Mouse (Mus musculus) layer of hippocampus, adult 9-11 months (tissue): Measurements from ENCODE around the gene Anxa2.
A peak's percentile ranks its signal among the peaks of the same experiment; 100 is the strongest.

Experiments used
- DNase-seq: peaks from one replicate; pipeline ENCODE4 v3.0.0; 2022

Anxa2 gene

DNA sequence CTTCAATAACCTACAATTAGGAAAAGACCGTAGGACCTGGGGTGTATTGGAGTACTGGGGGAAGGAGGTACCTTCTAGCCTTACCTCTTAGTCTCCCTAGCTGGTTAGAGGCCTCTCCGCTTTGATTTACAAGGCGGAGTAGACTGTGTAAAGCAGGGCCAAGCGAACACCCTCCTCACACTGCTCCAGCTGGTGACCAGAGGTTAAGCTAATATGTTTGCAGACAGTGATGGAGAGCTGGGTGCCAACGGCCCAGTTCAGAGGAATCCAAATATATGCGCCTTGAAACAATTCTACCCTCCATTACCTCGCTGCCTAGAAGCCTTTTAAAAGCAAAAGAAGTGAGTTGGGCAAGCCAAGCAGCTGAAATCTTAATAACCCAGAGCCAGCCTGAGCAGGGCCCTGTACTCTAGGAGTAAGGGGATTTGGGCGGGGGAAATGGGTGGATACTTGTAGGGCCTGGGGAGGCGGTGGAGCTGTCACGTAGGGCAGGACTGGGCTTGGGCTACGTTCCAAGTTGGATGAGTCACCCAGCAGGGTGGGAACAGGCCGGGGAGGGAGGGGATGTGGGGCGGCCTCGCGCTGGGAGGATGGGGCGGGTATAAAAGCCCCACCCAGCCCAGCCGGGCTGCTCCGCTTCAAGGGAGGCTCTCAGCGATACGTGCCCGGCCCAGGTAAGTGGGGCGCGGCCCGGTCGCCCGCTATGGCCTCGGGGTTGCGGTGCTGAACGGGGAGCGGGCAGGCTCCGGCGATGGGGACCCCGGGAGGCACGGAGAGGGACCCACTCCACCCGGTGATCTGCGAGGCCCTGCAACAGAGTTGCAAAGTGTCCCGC lies at the start of gene Anxa2:
TSS of gene Anxa2 (plus strand) at position 555 of the 835 bp plus-strand sequence.
- DNase-seq, result peak; percentile 33

DNA sequence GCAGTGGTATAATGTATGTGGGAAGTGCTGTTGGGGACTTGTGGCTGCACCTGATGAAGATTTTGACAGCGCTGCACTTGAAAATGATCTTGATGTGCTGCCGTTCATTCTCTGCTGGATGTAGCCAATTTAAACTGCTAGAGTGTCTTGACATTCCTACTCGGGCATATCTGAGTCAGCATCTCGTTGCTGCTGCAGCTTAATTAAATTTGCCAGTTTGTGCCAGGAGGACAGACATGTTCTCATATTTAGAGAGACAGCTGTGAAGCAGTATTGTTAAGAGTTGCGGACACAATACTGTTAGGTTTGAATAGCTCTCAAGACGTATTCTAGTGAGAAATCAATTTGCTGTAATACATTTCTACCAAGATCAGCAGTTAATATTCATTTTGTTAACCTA lies 48.7 kb upstream of the Anxa2 start:
- no peak for DNase-seq

DNA sequence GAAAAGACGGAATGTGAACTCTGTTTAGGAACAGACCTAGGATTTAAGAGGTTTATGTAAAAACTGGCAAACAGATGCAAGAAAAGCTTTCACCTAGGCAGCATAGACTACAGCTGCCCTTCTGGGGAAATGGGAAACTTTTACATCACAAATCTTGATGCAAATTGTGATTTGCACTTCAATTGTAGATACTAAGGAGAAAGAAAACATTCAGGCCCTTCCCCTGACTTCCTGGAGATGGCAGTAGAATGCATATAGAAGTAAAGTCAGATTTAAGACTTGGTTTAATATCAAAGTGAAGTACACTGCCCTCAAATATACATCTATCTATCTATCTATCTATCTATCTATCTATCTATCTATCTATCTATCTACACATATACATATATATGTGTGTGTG lies 33.9 kb upstream of the Anxa2 start:
- DNase-seq, result no peak

DNA sequence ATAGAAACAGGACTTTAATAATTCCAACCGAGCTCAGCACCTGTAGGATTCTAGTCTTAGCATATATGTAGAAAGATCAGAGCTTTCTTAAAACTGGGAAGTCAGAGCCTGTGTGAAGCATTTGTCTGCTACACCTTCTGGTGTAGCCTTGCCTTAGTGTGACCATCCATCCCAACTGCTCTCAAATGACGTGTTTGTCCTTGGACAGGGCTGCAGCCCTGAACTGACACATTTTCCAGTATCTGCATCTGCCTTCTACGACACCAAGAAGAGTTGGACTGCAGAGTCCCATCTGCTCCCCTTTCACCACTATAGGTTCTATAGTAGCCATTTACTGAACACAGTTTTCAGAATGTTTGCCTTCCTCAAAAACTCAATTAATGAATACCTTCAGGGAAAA lies 22.9 kb upstream of the Anxa2 start:
- no peak for DNase-seq

DNA sequence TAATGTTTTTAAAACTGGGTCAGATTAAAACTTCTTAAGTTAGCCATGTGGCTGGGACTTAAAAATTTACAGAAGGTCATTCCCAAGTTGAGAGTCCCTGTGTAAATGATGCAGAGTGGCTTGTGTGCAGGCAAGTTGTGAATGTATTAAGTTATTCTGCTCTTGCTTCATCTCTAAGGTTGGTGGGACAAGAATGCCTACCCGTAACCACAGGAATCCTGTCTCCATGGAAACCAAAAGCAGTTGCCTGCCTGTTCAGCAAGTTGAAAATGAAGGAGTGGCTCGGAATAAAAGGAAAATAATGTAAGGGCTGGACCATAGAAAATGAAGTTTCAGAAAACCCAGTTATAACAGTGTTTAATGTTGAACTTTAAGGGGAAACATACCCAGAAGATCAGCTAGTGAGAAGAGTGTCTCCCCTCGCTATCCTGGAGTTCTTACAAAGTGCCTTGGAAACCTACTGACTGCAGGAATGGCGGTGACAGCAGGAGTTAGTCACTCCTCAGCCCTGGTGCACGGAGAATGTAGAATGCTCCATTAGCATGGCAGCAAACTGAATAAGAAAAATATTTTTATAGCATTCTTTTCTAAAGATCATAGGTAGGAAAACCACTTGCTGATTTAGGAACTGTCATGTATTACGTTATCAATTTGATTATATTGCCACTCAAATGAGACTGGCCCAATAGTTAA lies 21.4 kb upstream of the Anxa2 start:
- no peak for DNase-seq

DNA sequence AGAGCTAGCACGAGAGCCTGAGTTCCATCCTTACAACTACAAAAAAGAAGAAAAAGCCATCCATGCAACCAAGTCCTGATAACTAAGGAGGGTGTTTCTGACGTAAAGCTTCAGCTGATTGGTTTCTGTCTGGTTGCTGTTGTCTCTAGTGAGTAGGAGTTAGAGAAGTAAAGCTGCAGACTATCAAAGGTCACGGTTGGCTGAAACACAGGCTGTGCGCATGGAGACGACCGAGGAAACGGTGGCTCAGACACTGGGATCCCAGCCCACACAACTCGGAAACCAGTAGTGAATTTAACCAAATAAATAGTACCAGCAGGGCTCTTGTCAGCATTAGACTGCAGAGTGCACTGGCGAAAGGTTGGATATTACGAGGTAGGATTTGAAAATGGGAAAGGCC lies 18.2 kb upstream of the Anxa2 start:
- no peak for DNase-seq

DNA sequence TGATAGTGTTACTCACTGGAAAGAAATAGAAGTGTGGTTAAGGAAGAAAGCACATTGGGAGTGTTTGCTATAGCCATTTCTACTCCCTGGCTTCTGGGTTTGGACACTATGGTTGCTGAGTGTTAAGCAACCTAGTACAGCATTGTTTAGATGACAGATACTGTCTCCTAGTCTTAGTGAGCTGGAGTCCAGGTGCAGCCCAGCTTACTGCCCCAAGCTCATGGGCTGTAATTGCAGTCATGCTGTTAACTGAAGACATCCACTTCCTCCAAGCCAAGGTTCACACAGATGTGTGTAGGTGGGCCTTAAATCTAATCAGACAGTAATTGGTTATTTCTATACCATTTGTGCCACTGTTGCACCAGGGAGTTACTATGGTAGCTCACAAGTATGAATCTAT lies 17.8 kb upstream of the Anxa2 start:
- no peak for DNase-seq

DNA sequence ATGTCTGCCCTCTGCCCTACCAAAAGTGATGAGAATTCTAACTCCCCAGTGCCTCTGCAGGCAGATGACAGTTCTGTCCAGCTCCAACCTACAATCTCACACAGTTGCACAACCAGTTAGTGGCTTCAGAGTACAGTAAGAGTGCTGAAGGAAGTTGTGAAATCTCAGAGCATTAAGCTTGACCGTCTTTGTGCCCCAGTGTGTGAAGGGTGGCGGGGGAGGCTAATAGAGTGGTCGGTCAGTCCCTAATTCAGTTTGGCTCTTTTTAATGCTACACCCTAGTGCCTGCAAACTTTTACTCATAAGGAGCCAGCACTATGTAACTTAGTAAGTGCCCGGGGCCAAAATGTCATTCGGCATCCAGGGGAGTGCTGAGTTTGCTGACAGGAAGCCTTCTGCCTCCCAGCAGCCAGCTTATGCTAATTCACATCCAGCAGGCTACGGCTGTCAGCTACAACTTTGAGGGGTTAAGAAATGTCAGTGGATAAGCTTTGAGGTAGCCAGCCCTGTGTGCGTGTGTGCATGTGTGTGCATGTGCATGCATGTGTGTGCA lies 13.5 kb upstream of the Anxa2 start:
- no peak for DNase-seq

DNA sequence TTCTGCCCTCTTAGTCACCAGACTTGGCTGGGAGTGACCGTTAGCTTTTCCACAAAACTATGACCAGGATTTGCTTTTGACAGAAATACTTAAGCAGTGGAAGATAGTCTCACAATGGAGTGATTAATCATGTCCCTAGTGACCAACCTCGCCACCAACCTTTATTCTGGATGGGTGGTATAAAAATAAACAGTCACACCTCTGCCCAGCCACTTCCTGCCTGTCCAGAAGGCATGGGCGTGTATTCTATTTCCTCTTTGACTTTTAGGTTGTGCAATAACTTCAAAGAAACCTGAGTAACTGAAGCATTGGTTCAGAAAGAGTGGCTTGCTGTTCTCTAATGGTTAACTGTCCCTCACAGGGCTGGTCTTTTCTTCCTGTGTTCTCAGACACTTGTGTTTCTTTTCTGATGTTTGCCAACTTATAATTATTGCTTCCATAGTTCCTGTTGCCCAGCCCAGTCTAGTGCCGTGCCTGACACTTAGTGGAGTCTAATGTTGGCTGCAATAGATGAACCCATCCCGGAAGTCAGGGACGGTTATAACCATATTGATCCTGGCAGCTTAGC lies 10.9 kb upstream of the Anxa2 start:
- DNase-seq, result no peak

DNA sequence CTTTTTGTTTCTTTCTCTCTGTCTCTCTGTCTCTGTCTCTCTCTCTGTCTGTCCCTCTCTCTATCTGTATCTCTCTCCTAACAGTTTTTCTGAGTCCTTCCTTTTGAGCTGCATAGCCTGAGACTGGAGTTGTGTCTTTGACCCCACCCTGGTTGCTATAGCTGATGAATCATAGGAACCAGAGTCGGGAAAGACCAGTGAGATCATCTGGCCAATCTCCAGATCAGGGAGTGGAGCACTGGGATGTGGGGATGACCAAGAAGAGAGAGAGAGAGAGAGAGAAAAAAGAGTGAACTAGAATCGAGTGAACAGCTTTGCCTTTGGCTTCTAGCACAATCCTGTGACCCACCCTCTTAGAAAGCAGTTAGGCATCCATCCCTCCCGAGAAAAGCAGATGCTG lies 10.2 kb upstream of the Anxa2 start:
- DNase-seq, result no peak

DNA sequence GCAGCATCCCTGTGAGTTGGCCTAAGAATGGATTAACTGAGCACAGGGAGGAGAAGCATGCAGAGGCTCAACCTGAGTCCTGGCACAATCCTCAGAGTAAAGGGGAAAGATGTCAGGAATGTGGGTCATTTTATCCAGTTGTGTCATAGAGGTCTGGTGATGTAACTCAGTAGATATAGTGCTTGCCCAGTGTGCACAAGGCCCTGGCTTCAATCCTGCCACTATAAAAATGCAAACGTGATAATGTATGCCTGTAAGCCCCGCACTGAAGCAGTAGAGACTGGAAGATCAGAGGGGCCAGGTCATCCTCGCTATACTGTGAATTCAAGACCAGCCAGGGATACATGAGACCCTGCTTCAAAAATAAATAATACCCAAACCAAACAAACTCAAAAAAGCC lies 4.6 kb upstream of the Anxa2 start:
- DNase-seq, result no peak

DNA sequence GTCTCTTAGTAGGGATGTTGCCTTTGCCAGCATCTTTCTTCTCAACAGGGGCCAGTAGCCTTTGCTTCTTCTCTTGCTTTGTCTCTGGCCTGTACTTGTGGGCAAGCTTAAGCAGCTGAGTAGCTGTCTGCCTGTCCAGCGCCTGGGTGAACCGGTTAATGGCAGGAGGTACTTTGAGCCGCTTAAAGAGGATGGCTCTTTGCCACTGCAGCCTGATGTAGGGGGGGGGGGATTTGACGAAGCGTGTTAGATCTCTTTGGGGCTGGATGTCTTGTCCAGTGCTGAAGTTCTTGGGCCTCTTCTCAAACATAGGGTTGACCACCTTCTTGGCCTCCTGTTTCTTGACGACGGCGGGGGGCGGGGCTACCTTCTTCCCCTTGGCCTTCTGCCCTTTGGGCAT lies 2.8 kb upstream of the Anxa2 start:
- no peak for DNase-seq

DNA sequence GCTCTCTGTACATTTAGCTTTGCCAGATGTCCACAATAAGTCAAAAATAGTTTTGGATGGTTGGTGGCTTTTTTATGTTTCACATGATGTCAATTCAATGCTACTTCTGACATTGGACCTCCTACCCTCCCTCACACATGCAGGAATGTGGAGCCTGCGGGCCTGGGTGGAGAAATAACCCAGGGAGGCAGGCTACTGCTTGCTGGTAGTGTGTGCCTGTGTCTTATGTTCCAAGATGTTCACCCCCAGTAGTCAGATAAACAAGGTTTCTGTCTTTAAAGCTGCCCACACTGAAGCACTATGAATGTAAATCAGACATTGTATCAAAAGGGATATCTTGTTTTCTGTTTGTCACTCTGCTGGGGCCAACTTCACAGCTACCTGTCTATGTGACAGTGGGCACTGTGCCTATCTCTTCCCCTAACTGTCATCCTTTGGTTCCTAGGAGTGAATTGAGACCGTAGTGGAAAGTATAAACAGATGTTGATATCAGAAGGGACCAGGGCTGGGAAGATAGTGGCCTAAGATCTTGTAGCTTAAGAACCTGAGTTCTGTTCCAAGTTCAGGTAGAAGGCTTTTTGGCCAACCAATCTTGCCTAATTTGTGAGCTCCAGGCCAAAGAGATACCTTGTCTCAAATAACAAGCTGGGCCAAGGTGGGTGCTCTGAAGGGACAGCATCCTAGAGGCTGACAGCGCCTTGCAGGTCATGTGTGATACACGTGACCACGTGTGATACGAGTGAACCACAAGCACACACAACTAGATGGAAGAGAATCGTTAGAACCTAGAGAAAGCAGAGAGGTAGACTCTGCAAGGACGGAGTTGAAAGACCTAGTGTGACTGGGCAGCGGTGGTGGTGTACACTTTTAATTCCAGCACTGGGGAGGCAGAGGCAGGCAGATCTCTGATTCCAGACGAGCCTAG lies 1.3 kb upstream of the Anxa2 start:
- DNase-seq, result no peak

DNA sequence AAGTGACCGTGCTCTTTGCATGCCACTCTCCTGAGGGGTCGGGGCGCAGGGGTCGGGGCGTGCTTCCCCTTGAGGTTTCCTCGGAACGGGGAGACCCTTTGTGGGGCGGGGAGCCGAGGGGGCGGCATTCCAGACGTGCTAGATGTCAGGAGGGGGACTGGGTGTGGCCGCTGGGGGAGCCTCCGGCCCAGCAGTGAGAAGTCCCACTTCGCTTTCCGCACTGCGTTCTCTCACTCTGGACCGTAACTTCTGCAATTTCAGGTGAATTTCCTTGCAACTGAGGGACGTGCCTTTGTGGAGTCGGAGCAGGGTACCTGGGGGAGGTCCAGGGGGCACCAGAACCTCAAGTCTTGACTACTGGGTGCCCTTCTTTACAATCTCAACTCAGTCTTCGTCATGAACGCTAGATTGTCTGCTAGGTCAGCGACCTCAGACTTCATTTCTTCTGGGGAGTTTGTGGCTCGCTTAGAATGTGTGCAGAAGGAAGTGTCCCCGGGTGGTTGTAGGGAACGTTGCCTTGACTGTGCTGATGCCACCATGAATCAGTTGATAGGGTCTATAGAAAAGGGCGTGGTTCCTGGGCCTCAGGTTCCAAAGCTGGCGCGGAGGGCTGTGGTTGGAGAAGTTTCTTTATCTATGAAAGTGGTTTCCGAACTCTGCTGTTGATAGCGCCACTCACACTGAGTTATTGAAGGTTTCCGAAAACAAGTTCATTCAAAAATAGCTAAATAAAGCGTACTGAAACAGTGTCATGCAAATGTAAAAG lies 664 bp downstream of the Anxa2 start:
- DNase-seq, result no peak

DNA sequence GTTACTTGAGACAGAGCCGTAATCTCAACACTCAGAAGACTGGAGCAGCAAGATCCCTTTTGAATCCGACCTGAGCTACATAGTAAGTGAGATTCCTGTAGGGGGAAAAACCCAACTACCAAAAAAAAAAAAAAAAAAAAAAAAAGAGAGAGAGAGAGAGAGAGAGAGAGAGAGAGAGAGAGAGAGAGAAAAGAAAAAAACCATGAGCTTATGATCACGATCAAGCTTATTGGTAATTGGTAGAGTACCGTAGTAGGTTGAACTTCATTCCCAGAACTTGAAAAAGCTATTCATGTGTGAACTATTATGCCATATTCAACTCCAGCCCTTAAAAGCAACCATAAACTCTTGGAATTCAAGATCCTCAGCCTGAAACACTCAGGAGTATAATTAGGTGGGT lies 1.3 kb downstream of the Anxa2 start:
- DNase-seq, result no peak

DNA sequence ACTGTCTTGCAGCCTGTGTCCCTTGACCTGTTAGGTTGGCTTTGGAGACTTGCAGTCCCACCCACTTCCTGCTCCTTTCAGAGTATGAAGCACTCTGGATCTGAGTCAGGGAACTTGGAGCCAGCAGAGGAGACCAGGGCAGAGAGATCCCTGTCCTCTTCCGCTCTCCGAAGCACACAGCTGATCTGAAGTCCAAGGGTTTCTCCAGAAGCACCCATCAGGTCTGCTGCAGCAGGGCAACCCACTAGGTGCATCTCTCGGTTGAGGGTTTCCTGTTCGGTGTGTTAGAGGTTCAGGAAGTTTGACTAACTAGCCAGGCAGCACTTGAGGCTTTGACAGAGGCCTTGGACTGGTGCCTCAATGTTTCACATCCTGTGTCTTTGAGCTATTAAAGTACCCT lies 2.0 kb downstream of the Anxa2 start:
- DNase-seq, result no peak

DNA sequence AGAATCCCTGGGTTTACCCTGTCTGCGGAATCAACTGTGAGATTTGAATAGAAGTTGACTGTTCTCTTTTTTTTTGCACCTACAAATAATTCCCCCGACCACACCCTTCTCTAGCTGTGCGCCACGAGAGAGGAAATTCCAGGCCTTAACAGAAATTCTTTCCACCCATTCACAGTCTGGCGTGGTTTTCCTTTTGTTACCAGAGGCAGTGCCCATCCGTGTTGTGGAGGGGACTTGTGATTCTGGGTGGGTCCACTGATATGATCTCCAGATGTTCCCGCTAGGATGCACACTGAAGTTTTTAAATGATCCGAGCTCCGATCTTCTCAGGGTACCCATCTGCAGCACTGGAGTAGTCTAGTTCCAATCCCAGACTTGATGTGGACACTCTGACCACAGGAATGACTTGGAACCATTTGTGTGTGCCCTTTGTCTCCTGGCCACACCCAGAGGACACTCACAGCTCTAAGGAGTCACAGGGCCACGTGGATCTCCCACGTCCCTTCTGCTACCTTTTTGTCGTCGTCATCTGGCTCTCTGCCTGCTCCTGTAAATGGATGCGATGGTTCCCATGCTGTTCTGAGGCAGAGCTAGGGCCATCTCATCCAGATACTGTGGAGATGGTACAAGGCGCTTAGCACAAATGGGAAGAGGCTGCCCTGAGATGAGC lies 3.1 kb downstream of the Anxa2 start:
- no peak for DNase-seq

DNA sequence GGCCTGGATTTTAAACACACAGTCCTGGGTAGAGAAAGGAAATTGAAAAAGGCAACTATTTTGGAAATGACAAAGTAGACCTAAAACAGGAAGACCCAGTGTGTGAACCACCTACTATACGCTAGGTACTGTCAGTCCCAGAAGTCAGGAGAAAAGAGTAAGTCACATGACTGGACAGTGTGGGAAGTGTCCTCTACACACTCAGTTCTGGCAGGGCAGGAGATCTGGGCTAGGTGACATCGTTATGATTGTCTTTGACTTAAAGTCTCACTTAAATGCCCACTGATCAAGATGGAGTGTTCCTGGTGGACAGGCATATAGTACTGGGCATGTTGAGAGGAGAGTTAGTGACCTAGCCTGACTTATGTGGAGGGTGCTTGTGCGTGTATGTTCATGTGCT lies 3.7 kb downstream of the Anxa2 start:
- no peak for DNase-seq

DNA sequence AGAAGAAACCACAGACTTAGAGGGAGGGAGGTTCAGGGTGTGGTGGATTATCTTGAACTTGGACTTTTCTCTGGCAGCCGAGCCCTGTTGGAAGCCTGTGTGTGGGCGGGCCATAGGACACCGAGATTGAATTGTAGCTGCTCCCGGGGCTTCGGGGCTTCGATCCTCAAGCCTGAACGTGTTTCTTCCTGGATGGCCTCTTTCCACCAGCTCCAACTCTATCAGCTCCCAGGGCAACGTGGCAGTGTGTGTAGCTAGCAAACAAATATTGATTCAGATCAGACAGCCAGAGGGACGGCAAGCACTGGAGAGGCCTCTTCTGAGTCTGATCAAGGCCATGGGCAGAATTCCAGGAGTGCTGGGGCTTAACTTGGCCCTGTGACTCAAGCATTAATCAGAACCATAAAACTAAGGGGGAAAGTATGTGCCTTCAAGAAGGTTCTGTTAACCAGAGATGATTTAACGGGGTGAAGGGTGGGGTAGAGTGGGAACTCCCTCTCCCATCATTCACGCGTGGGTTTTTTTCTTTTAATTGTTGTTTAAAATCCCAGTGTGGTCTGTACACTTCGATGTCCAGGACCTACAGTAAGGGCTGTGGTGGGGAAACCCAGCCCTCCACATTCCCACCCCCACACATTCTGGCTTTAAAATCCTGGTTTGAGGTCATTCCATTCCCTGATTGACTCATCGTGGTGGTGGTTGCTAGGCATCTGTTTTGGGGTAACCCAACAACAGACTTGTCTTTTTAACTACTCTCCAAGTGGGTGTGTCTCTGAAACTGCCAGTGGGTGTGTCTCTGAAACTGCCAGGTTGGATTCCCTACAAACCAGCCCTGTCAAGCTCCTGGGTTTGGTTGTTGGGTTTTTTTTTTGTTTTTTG lies 4.6 kb downstream of the Anxa2 start:
- DNase-seq, result no peak

DNA sequence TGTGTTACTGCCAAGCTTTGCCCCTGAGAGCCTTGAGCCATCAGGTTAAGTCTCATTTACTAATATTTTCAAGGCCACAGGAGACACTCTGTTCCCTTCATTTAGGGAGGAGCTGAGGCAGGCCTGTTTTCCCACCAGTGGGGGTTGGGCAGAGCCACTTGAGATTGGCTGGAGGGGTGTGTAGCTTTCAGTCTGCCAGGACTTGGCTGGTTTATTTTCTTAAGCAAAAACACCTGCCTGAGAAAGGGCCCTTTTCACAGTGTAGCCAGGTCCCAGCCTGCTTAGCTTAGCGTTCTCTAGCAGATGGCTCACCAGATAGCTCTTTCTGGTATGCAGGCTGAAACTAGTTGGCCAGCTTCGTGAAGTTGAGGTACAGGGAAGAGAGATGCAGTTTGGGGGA lies 5.6 kb downstream of the Anxa2 start:
- no peak for DNase-seq
